Mouse (Mus musculus) E14TG2a.4 (cell line): ENCODE data around the gene Dnah6.

Source experiments
- CTCF ChIP-seq: conservative IDR thresholded peaks from 2 replicates; pipeline ENCODE4 v1.5.1; 2014; ENCODE audit warnings: low read length
- POU5F1 ChIP-seq: IDR thresholded peaks from 2 replicates; pipeline ENCODE4 v1.6.1; 2014; ENCODE audit warnings: low read length, borderline replicate concordance

- TF ChIP-seq CTCF (no peak), POU5F1 (no peak)
Measured at GRCm38 (mm10) chr6:73251336-73251735, 29.9 kb upstream of the Dnah6 start.
